In the genomic region with DNA sequence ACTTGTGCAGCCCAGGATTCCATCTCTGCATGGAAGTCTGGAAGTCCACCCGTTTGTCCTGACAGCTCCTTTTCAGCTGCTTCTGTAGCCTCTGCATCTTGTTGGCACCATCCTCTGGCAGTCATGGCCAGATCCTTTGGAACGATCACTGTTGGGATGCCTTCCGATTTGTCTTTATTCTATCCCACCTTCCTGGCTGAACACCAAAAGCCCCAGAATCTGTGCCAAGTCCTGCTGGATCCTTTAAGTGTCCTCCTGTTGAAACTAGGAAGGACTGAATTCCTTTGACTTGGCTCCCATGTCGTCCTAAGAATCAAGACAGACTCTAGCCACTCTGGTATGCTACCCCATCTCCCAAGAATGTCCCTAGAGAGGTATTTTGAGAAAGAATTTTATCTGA, we compare ENCODE assay signal across 19 mouse cellular contexts.
DNase-seq lines count a peak whose midpoint lies in the region; ATAC-seq and TF ChIP-seq lines count a peak whose summit lies in the region.
"Had no signal": no experiment of that assay in that cellular context is flagged by ENCODE, and none has a peak within 500 bp of the region (broad histone marks: within the 10 kb centered on the region; RNA-seq: fewer than 3 reads in every experiment).

No protein-coding gene starts in this region.

- TF ChIP-seq CTCF in hindbrain, postnatal 0 days (IDR thresholded peaks at IDR 0.05; ENCODE audit: low read depth): no peak

- no peaks in the 10 kb centered on the region for H3K36me3 ChIP-seq in hindbrain, postnatal 0 days (ENCODE audit: insufficient read depth, low read length)
- no peaks in the 10 kb centered on the region for H3K36me3 ChIP-seq in hindbrain, embryonic 16.5 days (ENCODE audit: control insufficient read depth, insufficient read depth, low read length)
- H3K36me3 ChIP-seq: embryonic facial prominence, embryonic 13.5 days; forebrain, embryonic 15.5 days had no signal

- H3K4me3 ChIP-seq in hindbrain, postnatal 0 days (ENCODE audit: low read length): no peak overlapping the region
- H3K4me3 ChIP-seq in hindbrain, embryonic 16.5 days (ENCODE audit: low read length): no peak overlapping the region
- H3K4me3 ChIP-seq: embryonic facial prominence, embryonic 13.5 days; forebrain, embryonic 13.5 days; forebrain, embryonic 15.5 days had no signal

- H3K9ac ChIP-seq in hindbrain, postnatal 0 days (replicated peaks; ENCODE audit: low read length): no peak overlapping the region
- H3K9ac ChIP-seq in hindbrain, embryonic 16.5 days (ENCODE audit: low read depth, low read length): no peak overlapping the region
- H3K9ac ChIP-seq: embryonic facial prominence, embryonic 13.5 days; forebrain, embryonic 13.5 days; forebrain, embryonic 15.5 days; forebrain, postnatal 0 days had no signal

- 42% methylated on average over 4 of the region's 4 CpGs for WGBS in hindbrain, postnatal 0 days
- 53% methylated on average over 4 of the region's 4 CpGs for WGBS in hindbrain, embryonic 16.5 days

- DNase-seq in cerebellum, postnatal 14 days: peak; percentile 40 to 46
- no peak for DNase-seq in cerebellum, postnatal 4 days (ENCODE audit: low spot score in 2 of 2)
- peak; percentile 36 for DNase-seq in hindbrain, postnatal 0 days (ENCODE audit: low spot score)
- DNase-seq in Muller cell, postnatal 12 days (ENCODE audit: inconsistent ontology term): peak; percentile 65
- DNase-seq in thymus, postnatal 25 days: no peak
- DNase-seq: adrenal gland, adult 8-10 months; adrenal gland, postnatal 14 days; adrenal gland, postnatal 36 days; cerebellum, adult 11-12 months; cerebellum, adult 2 months; cerebellum, adult 9-11 months; cerebellum, postnatal 36 days; forebrain, postnatal 0 days had no signal

- no peak overlapping the region for H3K27ac ChIP-seq in hindbrain, postnatal 0 days
- H3K27ac ChIP-seq in hindbrain, embryonic 16.5 days (ENCODE audit: low read depth, low read length): no peak overlapping the region
- H3K27ac ChIP-seq: embryonic facial prominence, embryonic 13.5 days; forebrain, embryonic 13.5 days; forebrain, embryonic 15.5 days had no signal

- ATAC-seq in hindbrain, postnatal 0 days: no peak
- ATAC-seq in hindbrain, embryonic 16.5 days: no peak
- ATAC-seq: activated CD4-positive, CD25-positive, alpha-beta regulatory T cell, adult 4 months; forebrain, embryonic 13.5 days; forebrain, embryonic 15.5 days; forebrain, postnatal 0 days; Patski had no signal

- no peak overlapping the region for H3K4me2 ChIP-seq in hindbrain, postnatal 0 days (ENCODE audit: low read depth, low read length)
- H3K4me2 ChIP-seq in hindbrain, embryonic 16.5 days (ENCODE audit: low read length): no peak overlapping the region
- H3K4me2 ChIP-seq: embryonic facial prominence, embryonic 13.5 days; forebrain, embryonic 13.5 days; forebrain, embryonic 15.5 days had no signal

- no peaks in the 10 kb centered on the region for H3K9me3 ChIP-seq in hindbrain, postnatal 0 days (ENCODE audit: low read length)
- no peaks in the 10 kb centered on the region for H3K9me3 ChIP-seq in hindbrain, embryonic 16.5 days (ENCODE audit: control insufficient read depth, low read length)
- H3K9me3 ChIP-seq: embryonic facial prominence, embryonic 13.5 days; forebrain, embryonic 13.5 days; forebrain, embryonic 15.5 days had no signal

- H3K4me1 ChIP-seq in hindbrain, postnatal 0 days (ENCODE audit: insufficient read depth, low read length): peaks cover 5% of the 10 kb centered on the region; the same call in 1 of the 2 replicates
- H3K4me1 ChIP-seq in hindbrain, embryonic 16.5 days (ENCODE audit: control insufficient read depth, insufficient read depth, low read depth, low read length): no peaks in the 10 kb centered on the region
- H3K4me1 ChIP-seq: forebrain, embryonic 15.5 days had no signal

- H3K27me3 ChIP-seq in hindbrain, postnatal 0 days (ENCODE audit: insufficient read depth, low read length): no peaks in the 10 kb centered on the region
- no peaks in the 10 kb centered on the region for H3K27me3 ChIP-seq in hindbrain, embryonic 16.5 days (replicated peaks; ENCODE audit: control insufficient read depth, insufficient read depth, low read length)
- H3K27me3 ChIP-seq: embryonic facial prominence, embryonic 13.5 days; forebrain, embryonic 15.5 days; Patski had no signal

Comparison
In these comparisons a context has a peak if more than half of its experiments do, and no peak if none do; other contexts are left out.
1. DNase-seq: peak in cerebellum, postnatal 14 days (2 of 2), hindbrain, postnatal 0 days (single experiment) and Muller cell, postnatal 12 days (single experiment); none in cerebellum, postnatal 4 days (0 of 2) and thymus, postnatal 25 days (single experiment).